10 mouse cellular contexts compared by ENCODE assay signal in the genomic region with DNA sequence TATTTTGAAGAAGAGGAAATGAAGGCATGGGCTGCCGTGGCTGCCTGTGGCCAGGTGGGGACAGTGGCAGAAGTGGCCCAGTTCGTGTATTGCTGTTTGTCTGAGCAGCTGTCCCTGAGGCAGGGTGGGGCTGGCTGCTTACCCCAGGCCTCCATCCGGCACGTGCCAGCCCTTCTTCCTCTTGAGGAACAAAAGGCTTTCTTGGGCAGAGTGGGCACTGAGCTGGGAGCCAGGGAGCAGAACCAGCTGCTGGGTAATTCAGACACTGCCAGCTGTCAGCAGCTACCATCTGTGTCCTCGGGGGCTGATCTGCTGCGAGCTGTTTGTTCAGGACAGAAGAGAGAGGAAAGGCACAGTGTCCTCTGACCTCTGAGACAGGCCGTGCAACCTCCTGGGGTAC. TPM values are rescaled to one million over a fixed set of nuclear protein-coding genes. Genes with fewer than 3 reads are reported as not detected.
DNase-seq lines count a peak whose midpoint lies in the region; ATAC-seq and TF ChIP-seq lines count a peak whose summit lies in the region.
"Had no signal": no experiment of that assay in that cellular context is flagged by ENCODE, and none has a peak within 500 bp of the region (broad histone marks: within the 10 kb centered on the region; RNA-seq: fewer than 3 reads in every experiment).

No protein-coding gene starts in this region.

- no peak overlapping the region for H3K27ac ChIP-seq in limb, embryonic 14.5 days (replicated peaks; ENCODE audit: low read depth, low read length)
- H3K27ac ChIP-seq in limb, embryonic 10.5 days: no peak overlapping the region
- H3K27ac ChIP-seq in forebrain, embryonic 14.5 days (ENCODE audit: low read depth, low read length): peak overlapping the region; percentile 27; the same call in 1 of the 2 replicates
- H3K27ac ChIP-seq in hindbrain, embryonic 12.5 days: peak overlapping the region; percentile 62; the same call in 1 of the 2 replicates
- H3K27ac ChIP-seq: heart, embryonic 13.5 days had no signal

- H3K27me3 ChIP-seq in limb, embryonic 14.5 days (ENCODE audit: control insufficient read depth, insufficient read depth, low read length): no peaks in the 10 kb centered on the region
- no peaks in the 10 kb centered on the region for H3K27me3 ChIP-seq in limb, embryonic 10.5 days (ENCODE audit: low read depth, poor library complexity, severe bottlenecking)
- no peaks in the 10 kb centered on the region for H3K27me3 ChIP-seq in forebrain, embryonic 14.5 days (replicated peaks; ENCODE audit: control insufficient read depth, insufficient read depth, low read length)
- H3K27me3 ChIP-seq in hindbrain, embryonic 12.5 days: no peaks in the 10 kb centered on the region
- H3K27me3 ChIP-seq: heart, embryonic 13.5 days had no signal

- no peak for ATAC-seq in limb, embryonic 14.5 days (ENCODE audit: low FRiP score, low read depth)
- ATAC-seq in forebrain, embryonic 14.5 days: peak; percentile 79
- peak; percentile 59 for ATAC-seq in hindbrain, embryonic 12.5 days (ENCODE audit: low FRiP score)
- ATAC-seq: intestine, embryonic 16.5 days had no signal

- no peaks in the 10 kb centered on the region for H3K36me3 ChIP-seq in limb, embryonic 14.5 days (ENCODE audit: control insufficient read depth, insufficient read depth, low read length)
- H3K36me3 ChIP-seq in limb, embryonic 10.5 days: no peaks in the 10 kb centered on the region
- H3K36me3 ChIP-seq in forebrain, embryonic 14.5 days (ENCODE audit: control insufficient read depth, insufficient read depth, low read length): no peaks in the 10 kb centered on the region
- H3K36me3 ChIP-seq in hindbrain, embryonic 12.5 days: no peaks in the 10 kb centered on the region

- WGBS in limb, embryonic 14.5 days: 62% methylated on average over 7 of the region's 7 CpGs
- WGBS in limb, embryonic 10.5 days: 83% methylated on average over 7 of the region's 7 CpGs
- WGBS in forebrain, embryonic 14.5 days: 57% methylated on average over 7 of the region's 7 CpGs
- 35% methylated on average over 7 of the region's 7 CpGs for WGBS in hindbrain, embryonic 12.5 days

- peak; percentile 14 for DNase-seq in limb, embryonic 14.5 days (ENCODE audit: low spot score)
- DNase-seq in limb, embryonic 10.5 days (ENCODE audit: low spot score): no peak
- peak; percentile 60 for DNase-seq in forebrain, embryonic 14.5 days (ENCODE audit: low spot score)
- DNase-seq in left cerebral cortex, postnatal 4 days: peak; percentile 83
- no peak for DNase-seq in urinary bladder, adult 2 months (ENCODE audit: low spot score)
- DNase-seq in ovary, postnatal 10 days (ENCODE audit: low spot score): no peak

- H3K9me3 ChIP-seq in limb, embryonic 14.5 days (ENCODE audit: control insufficient read depth, low read length): no peaks in the 10 kb centered on the region
- no peaks in the 10 kb centered on the region for H3K9me3 ChIP-seq in limb, embryonic 10.5 days (replicated peaks)
- no peaks in the 10 kb centered on the region for H3K9me3 ChIP-seq in forebrain, embryonic 14.5 days (replicated peaks; ENCODE audit: control insufficient read depth, low read length)
- H3K9me3 ChIP-seq in hindbrain, embryonic 12.5 days (replicated peaks): no peaks in the 10 kb centered on the region
- H3K9me3 ChIP-seq: heart, embryonic 13.5 days had no signal

- no peak overlapping the region for H3K4me2 ChIP-seq in limb, embryonic 14.5 days (replicated peaks; ENCODE audit: low read depth, low read length, severe bottlenecking)
- H3K4me2 ChIP-seq in forebrain, embryonic 14.5 days (ENCODE audit: low read length): no peak overlapping the region
- no peak overlapping the region for H3K4me2 ChIP-seq in hindbrain, embryonic 12.5 days (replicated peaks)
- H3K4me2 ChIP-seq: heart, embryonic 13.5 days had no signal

- no peak overlapping the region for H3K4me3 ChIP-seq in limb, embryonic 14.5 days (replicated peaks; ENCODE audit: low read length)
- no peak overlapping the region for H3K4me3 ChIP-seq in limb, embryonic 10.5 days
- H3K4me3 ChIP-seq in forebrain, embryonic 14.5 days (ENCODE audit: low read depth, low read length): no peak overlapping the region
- H3K4me3 ChIP-seq in hindbrain, embryonic 12.5 days: no peak overlapping the region
- H3K4me3 ChIP-seq: heart, embryonic 13.5 days had no signal

- TF ChIP-seq POLR2A in limb, embryonic 14.5 days (IDR thresholded peaks at IDR 0.05; ENCODE audit: borderline replicate concordance, extremely low read depth, insufficient read depth, insufficient read length): no peak

- intact Hi-C loops in left cerebral cortex, postnatal 4 days (cut with DNase I): no loop called here

- no peaks in the 10 kb centered on the region for H3K4me1 ChIP-seq in limb, embryonic 14.5 days (ENCODE audit: control insufficient read depth, insufficient read depth, low read length)
- peaks cover 3% of the 10 kb centered on the region; the same call in 1 of the 2 replicates for H3K4me1 ChIP-seq in limb, embryonic 10.5 days
- H3K4me1 ChIP-seq in forebrain, embryonic 14.5 days (ENCODE audit: control insufficient read depth, insufficient read depth, low read length): 0 out of 2 replicates have a peak, but pooled peaks cover 4% of the 10 kb centered on the region
- H3K4me1 ChIP-seq in hindbrain, embryonic 12.5 days: peaks cover 10% of the 10 kb centered on the region

- no peak overlapping the region for H3K9ac ChIP-seq in limb, embryonic 14.5 days (ENCODE audit: low read depth, low read length, severe bottlenecking)
- H3K9ac ChIP-seq in forebrain, embryonic 14.5 days (ENCODE audit: low read length): no peak overlapping the region
- H3K9ac ChIP-seq in hindbrain, embryonic 12.5 days: no peak overlapping the region
- H3K9ac ChIP-seq: heart, embryonic 13.5 days had no signal

RNA-seq across cellular contexts. Expression of a gene that starts 14.4 kb away (rescaled TPM):
- 11.0 and 13.0 TPM in 2 replicates for polyA plus RNA-seq in limb, embryonic 14.5 days (2012; rRNA removed)
- polyA plus RNA-seq in limb, embryonic 14.5 days (2014; fragmentation: Nextera tagmentation; extraction: Ambion mirVana): 4.7 and 5.0 TPM in 2 replicates
- 0.26 and 0.31 TPM in 2 replicates for polyA plus RNA-seq in limb, embryonic 10.5 days (2016; fragmentation: Nextera tagmentation; extraction: Ambion mirVana)
- 2.7 and 3.2 TPM in 2 replicates for polyA plus RNA-seq in forebrain, embryonic 14.5 days (2014; fragmentation: Nextera tagmentation; extraction: Ambion mirVana)
- polyA plus RNA-seq in hindbrain, embryonic 12.5 days (2016; fragmentation: Nextera tagmentation; extraction: Ambion mirVana): 1.5 and 1.7 TPM in 2 replicates
- total RNA-seq in left cerebral cortex, postnatal 4 days (2021): 10 to 100 TPM in 1 of 2 experiments, 1 to 10 TPM in 1; 9.4 to 10.3 TPM
- polyA plus RNA-seq in urinary bladder, adult 2 months (2012; rRNA removed): 5.7 and 7.5 TPM in 2 replicates
- total RNA-seq: megakaryocyte-erythroid progenitor cell, adult 5-6 weeks had no signal

RNA-seq across cellular contexts. Expression of a gene that starts 29.6 kb away (rescaled TPM):
- 2.8 and 4.0 TPM in 2 replicates for polyA plus RNA-seq in limb, embryonic 14.5 days (2012; rRNA removed)
- polyA plus RNA-seq in limb, embryonic 14.5 days (2014; fragmentation: Nextera tagmentation; extraction: Ambion mirVana): 0.28 and 0.43 TPM in 2 replicates
- 0.15 TPM in 1 of 2 replicates, not detected in the other for polyA plus RNA-seq in limb, embryonic 10.5 days (2016; fragmentation: Nextera tagmentation; extraction: Ambion mirVana)
- 0.72 TPM in 1 of 2 replicates, not detected in the other for polyA plus RNA-seq in forebrain, embryonic 14.5 days (2014; fragmentation: Nextera tagmentation; extraction: Ambion mirVana)
- 0.43 and 0.68 TPM in 2 replicates for polyA plus RNA-seq in hindbrain, embryonic 12.5 days (2016; fragmentation: Nextera tagmentation; extraction: Ambion mirVana)
- 1 to 10 TPM in 1 of 2 experiments, under 1 TPM in 1; 0.95 to 1.7 TPM for total RNA-seq in left cerebral cortex, postnatal 4 days (2021)
- 8.2 and 12.5 TPM in 2 replicates for polyA plus RNA-seq in urinary bladder, adult 2 months (2012; rRNA removed)

RNA-seq across cellular contexts. Expression of a gene that starts 34.6 kb away (rescaled TPM):
- polyA plus RNA-seq in limb, embryonic 14.5 days (2012; rRNA removed): 43.5 and 59.5 TPM in 2 replicates
- 137 and 153 TPM in 2 replicates for polyA plus RNA-seq in limb, embryonic 14.5 days (2014; fragmentation: Nextera tagmentation; extraction: Ambion mirVana)
- polyA plus RNA-seq in limb, embryonic 10.5 days (2016; fragmentation: Nextera tagmentation; extraction: Ambion mirVana): 54.6 and 58.5 TPM in 2 replicates
- 162 and 169 TPM in 2 replicates for polyA plus RNA-seq in forebrain, embryonic 14.5 days (2014; fragmentation: Nextera tagmentation; extraction: Ambion mirVana)
- polyA plus RNA-seq in hindbrain, embryonic 12.5 days (2016; fragmentation: Nextera tagmentation; extraction: Ambion mirVana): 115 and 129 TPM in 2 replicates
- total RNA-seq in left cerebral cortex, postnatal 4 days (2021): 10 to 100 TPM; 73.4 to 83.3 TPM
- polyA plus RNA-seq in urinary bladder, adult 2 months (2012; rRNA removed): 64.9 and 79.5 TPM in 2 replicates

Comparison
In these comparisons a context has a peak if more than half of its experiments do, and no peak if none do; other contexts are left out.
1. DNase-seq: peak in limb, embryonic 14.5 days (single experiment), forebrain, embryonic 14.5 days (single experiment) and left cerebral cortex, postnatal 4 days (single experiment); none in limb, embryonic 10.5 days (single experiment), urinary bladder, adult 2 months (single experiment) and ovary, postnatal 10 days (single experiment).
2. H3K27ac ChIP-seq: peak in forebrain, embryonic 14.5 days (single experiment) and hindbrain, embryonic 12.5 days (single experiment); none in limb, embryonic 14.5 days (single experiment) and limb, embryonic 10.5 days (single experiment).